ENCODE assay signal across 20 mouse cellular contexts in the genomic region with DNA sequence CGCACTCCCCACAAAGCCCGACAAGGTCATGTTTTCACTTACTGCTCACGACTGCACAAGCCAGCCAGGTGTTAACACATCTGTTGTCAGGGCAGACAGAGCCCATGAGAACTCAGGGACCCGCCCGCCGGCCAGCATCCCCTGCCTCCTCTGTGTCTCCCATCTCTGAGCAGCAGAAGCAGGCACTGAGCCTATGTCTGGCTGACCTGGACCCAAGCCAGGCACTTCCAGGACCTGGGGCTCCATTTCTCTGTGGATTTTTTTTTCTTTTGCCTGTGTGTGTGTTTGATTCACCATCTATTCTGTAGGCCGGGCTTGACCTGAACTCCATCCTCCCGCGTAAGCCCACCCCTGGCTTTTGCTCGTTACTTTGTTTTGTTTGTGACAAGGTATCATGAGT. TPM values are rescaled to one million over a fixed set of nuclear protein-coding genes. Genes with fewer than 3 reads are reported as not detected.
A peak's percentile ranks its signal among the peaks of the same experiment; 100 is the strongest.
DNase-seq lines count a peak whose midpoint lies in the region; ATAC-seq lines count a peak whose summit lies in the region.
"Had no signal": no experiment of that assay in that cellular context is flagged by ENCODE, and none has a peak within 500 bp of the region (broad histone marks: within the 10 kb centered on the region; RNA-seq: fewer than 3 reads in every experiment).

No protein-coding gene starts in this region.

- no peak overlapping the region for H3K4me3 ChIP-seq in hindbrain, embryonic 15.5 days
- no peak overlapping the region for H3K4me3 ChIP-seq in hindbrain, embryonic 11.5 days (ENCODE audit: low read depth, low read length)
- no peak overlapping the region for H3K4me3 ChIP-seq in midbrain, embryonic 14.5 days (replicated peaks; ENCODE audit: low read depth, low read length)
- H3K4me3 ChIP-seq in midbrain, embryonic 16.5 days (ENCODE audit: low read depth, low read length): no peak overlapping the region
- H3K4me3 ChIP-seq in neural tube, embryonic 15.5 days (replicated peaks): no peak overlapping the region
- H3K4me3 ChIP-seq: embryonic facial prominence, embryonic 15.5 days; liver, embryonic 15.5 days; midbrain, embryonic 10.5 days had no signal

- no peak for ATAC-seq in hindbrain, embryonic 15.5 days (ENCODE audit: low FRiP score, low read depth)
- ATAC-seq in hindbrain, embryonic 11.5 days (ENCODE audit: low FRiP score): no peak
- no peak for ATAC-seq in midbrain, embryonic 14.5 days (ENCODE audit: low FRiP score, low TSS enrichment)
- ATAC-seq in midbrain, embryonic 16.5 days: no peak
- ATAC-seq in neural tube, embryonic 15.5 days (ENCODE audit: low FRiP score): no peak
- ATAC-seq: inflammation-experienced regulatory T-cells, adult 6 months had no signal

- DNase-seq in hindbrain, embryonic 11.5 days (ENCODE audit: low spot score): no peak
- no peak for DNase-seq in midbrain, embryonic 14.5 days
- DNase-seq in cerebellum, postnatal 14 days: peak; percentile 70 to 72
- DNase-seq in gastrocnemius, postnatal 10 days: no peak
- DNase-seq: heart, adult 18-20 months; heart, postnatal 36 days; kidney, adult 2 months; kidney, postnatal 10 days; thymus, postnatal 4 days had no signal

- peaks cover 12% of the 10 kb centered on the region for H3K4me1 ChIP-seq in hindbrain, embryonic 15.5 days (replicated peaks)
- no peaks in the 10 kb centered on the region for H3K4me1 ChIP-seq in hindbrain, embryonic 11.5 days (replicated peaks; ENCODE audit: control insufficient read depth, insufficient read depth, low read length)
- peaks cover 11% of the 10 kb centered on the region for H3K4me1 ChIP-seq in midbrain, embryonic 14.5 days (ENCODE audit: control insufficient read depth, insufficient read depth, low read length)
- peaks cover 3% of the 10 kb centered on the region for H3K4me1 ChIP-seq in midbrain, embryonic 16.5 days (ENCODE audit: control insufficient read depth, insufficient read depth, low read length)
- peaks cover 20% of the 10 kb centered on the region for H3K4me1 ChIP-seq in neural tube, embryonic 15.5 days
- H3K4me1 ChIP-seq: liver, embryonic 15.5 days had no signal

- 72% methylated on average over 10 of the region's 10 CpGs for WGBS in hindbrain, embryonic 15.5 days
- 75% methylated on average over 10 of the region's 10 CpGs for WGBS in hindbrain, embryonic 11.5 days
- WGBS in midbrain, embryonic 14.5 days: 78% methylated on average over 10 of the region's 10 CpGs
- 81% methylated on average over 10 of the region's 10 CpGs for WGBS in midbrain, embryonic 16.5 days
- WGBS in neural tube, embryonic 15.5 days: 82% methylated on average over 10 of the region's 10 CpGs

- H3K4me2 ChIP-seq in hindbrain, embryonic 15.5 days: no peak overlapping the region
- no peak overlapping the region for H3K4me2 ChIP-seq in hindbrain, embryonic 11.5 days (replicated peaks; ENCODE audit: low read depth, low read length)
- H3K4me2 ChIP-seq in midbrain, embryonic 14.5 days (ENCODE audit: low read length): no peak overlapping the region
- H3K4me2 ChIP-seq in midbrain, embryonic 16.5 days (ENCODE audit: low read length): no peak overlapping the region
- no peak overlapping the region for H3K4me2 ChIP-seq in neural tube, embryonic 15.5 days
- H3K4me2 ChIP-seq: embryonic facial prominence, embryonic 15.5 days; liver, embryonic 15.5 days had no signal

- no peaks in the 10 kb centered on the region for H3K9me3 ChIP-seq in hindbrain, embryonic 15.5 days
- H3K9me3 ChIP-seq in hindbrain, embryonic 11.5 days (ENCODE audit: control insufficient read depth, low read length): no peaks in the 10 kb centered on the region
- H3K9me3 ChIP-seq in midbrain, embryonic 14.5 days (ENCODE audit: control insufficient read depth, low read length): no peaks in the 10 kb centered on the region
- H3K9me3 ChIP-seq in midbrain, embryonic 16.5 days (replicated peaks; ENCODE audit: control insufficient read depth, low read length, poor library complexity, severe bottlenecking): no peaks in the 10 kb centered on the region
- H3K9me3 ChIP-seq in neural tube, embryonic 15.5 days (replicated peaks): no peaks in the 10 kb centered on the region
- H3K9me3 ChIP-seq: liver, embryonic 15.5 days had no signal

- 0 out of 2 replicates have a peak overlapping the region, but pooled peaks have one; percentile 51 for H3K27ac ChIP-seq in hindbrain, embryonic 15.5 days (replicated peaks)
- no peak overlapping the region for H3K27ac ChIP-seq in hindbrain, embryonic 11.5 days (ENCODE audit: low read depth, low read length)
- 0 out of 2 replicates have a peak overlapping the region, but pooled peaks have one; percentile 20 for H3K27ac ChIP-seq in midbrain, embryonic 14.5 days (replicated peaks; ENCODE audit: low read depth, low read length)
- H3K27ac ChIP-seq in midbrain, embryonic 16.5 days (ENCODE audit: low read length): no peak overlapping the region
- H3K27ac ChIP-seq in neural tube, embryonic 15.5 days (replicated peaks): no peak overlapping the region
- H3K27ac ChIP-seq: embryonic facial prominence, embryonic 15.5 days; liver, embryonic 15.5 days; macrophage; midbrain, embryonic 10.5 days had no signal

- H3K9ac ChIP-seq in hindbrain, embryonic 15.5 days: no peak overlapping the region
- H3K9ac ChIP-seq in hindbrain, embryonic 11.5 days (ENCODE audit: low read depth, low read length): no peak overlapping the region
- no peak overlapping the region for H3K9ac ChIP-seq in midbrain, embryonic 14.5 days (replicated peaks; ENCODE audit: low read length)
- no peak overlapping the region for H3K9ac ChIP-seq in midbrain, embryonic 16.5 days (ENCODE audit: low read depth, low read length)
- H3K9ac ChIP-seq in neural tube, embryonic 15.5 days (replicated peaks): 0 out of 2 replicates have a peak overlapping the region, but pooled peaks have one; percentile 14
- H3K9ac ChIP-seq: embryonic facial prominence, embryonic 15.5 days; liver, embryonic 15.5 days had no signal

- no peaks in the 10 kb centered on the region for H3K27me3 ChIP-seq in hindbrain, embryonic 15.5 days
- no peaks in the 10 kb centered on the region for H3K27me3 ChIP-seq in hindbrain, embryonic 11.5 days (ENCODE audit: control insufficient read depth, insufficient read depth, low read length)
- H3K27me3 ChIP-seq in midbrain, embryonic 14.5 days (ENCODE audit: control insufficient read depth, insufficient read depth, low read length): no peaks in the 10 kb centered on the region
- H3K27me3 ChIP-seq in midbrain, embryonic 16.5 days (ENCODE audit: control insufficient read depth, insufficient read depth, low read depth, low read length): no peaks in the 10 kb centered on the region
- H3K27me3 ChIP-seq in neural tube, embryonic 15.5 days (replicated peaks): no peaks in the 10 kb centered on the region
- H3K27me3 ChIP-seq: embryonic facial prominence, embryonic 15.5 days; liver, embryonic 15.5 days had no signal

- no peaks in the 10 kb centered on the region for H3K36me3 ChIP-seq in hindbrain, embryonic 15.5 days
- H3K36me3 ChIP-seq in hindbrain, embryonic 11.5 days (ENCODE audit: control insufficient read depth, insufficient read depth, low read length): no peaks in the 10 kb centered on the region
- 0 out of 2 replicates have a peak, but pooled peaks cover 2% of the 10 kb centered on the region for H3K36me3 ChIP-seq in midbrain, embryonic 14.5 days (ENCODE audit: control insufficient read depth, insufficient read depth, low read length)
- 0 out of 2 replicates have a peak, but pooled peaks cover 2% of the 10 kb centered on the region for H3K36me3 ChIP-seq in midbrain, embryonic 16.5 days (ENCODE audit: control insufficient read depth, insufficient read depth, low read length)
- no peaks in the 10 kb centered on the region for H3K36me3 ChIP-seq in neural tube, embryonic 15.5 days
- H3K36me3 ChIP-seq: embryonic facial prominence, embryonic 15.5 days; liver, embryonic 15.5 days; midbrain, embryonic 10.5 days had no signal

RNA-seq across cellular contexts. Expression of a gene that starts 23.5 kb away (rescaled TPM):
- polyA plus RNA-seq in hindbrain, embryonic 15.5 days (2015; fragmentation: Nextera tagmentation; extraction: Ambion mirVana): 160 and 177 TPM in 2 replicates
- 12.8 and 14.6 TPM in 2 replicates for polyA plus RNA-seq in hindbrain, embryonic 11.5 days (2014; fragmentation: Nextera tagmentation; extraction: Ambion mirVana)
- 79.7 and 85.9 TPM in 2 replicates for polyA plus RNA-seq in midbrain, embryonic 14.5 days (2014; fragmentation: Nextera tagmentation; extraction: Ambion mirVana)
- 88.4 and 97.1 TPM in 2 replicates for polyA plus RNA-seq in midbrain, embryonic 16.5 days (2015; fragmentation: Nextera tagmentation; extraction: Ambion mirVana)
- polyA plus RNA-seq in neural tube, embryonic 15.5 days (2015; fragmentation: Nextera tagmentation; extraction: Ambion mirVana): 81.2 and 143 TPM in 2 replicates
- 10 to 100 TPM; 24.2 to 30.9 TPM for total RNA-seq in gastrocnemius, postnatal 10 days (2021)

RNA-seq across cellular contexts. Expression of a gene that starts 49.0 kb away (rescaled TPM):
- polyA plus RNA-seq in hindbrain, embryonic 15.5 days (2015; fragmentation: Nextera tagmentation; extraction: Ambion mirVana): 0.44 and 2.5 TPM in 2 replicates
- polyA plus RNA-seq in hindbrain, embryonic 11.5 days (2014; fragmentation: Nextera tagmentation; extraction: Ambion mirVana): 7.1 and 7.3 TPM in 2 replicates
- 1.8 and 2.6 TPM in 2 replicates for polyA plus RNA-seq in midbrain, embryonic 14.5 days (2014; fragmentation: Nextera tagmentation; extraction: Ambion mirVana)
- 0.84 and 1.9 TPM in 2 replicates for polyA plus RNA-seq in midbrain, embryonic 16.5 days (2015; fragmentation: Nextera tagmentation; extraction: Ambion mirVana)
- 0.49 and 0.72 TPM in 2 replicates for polyA plus RNA-seq in neural tube, embryonic 15.5 days (2015; fragmentation: Nextera tagmentation; extraction: Ambion mirVana)
- under 1 TPM; 0.33 to 0.70 TPM for total RNA-seq in gastrocnemius, postnatal 10 days (2021)
- total RNA-seq: adrenal gland, adult 18-20 months; neutrophil, adult 5-6 weeks had no signal
- polyA plus RNA-seq: kidney, adult 2 months; lung, embryonic 16.5 days; macrophage had no signal

Comparison
In these comparisons a context has a peak if more than half of its experiments do, and no peak if none do; other contexts are left out.
1. H3K27ac ChIP-seq: peak in hindbrain, embryonic 15.5 days (single experiment) and midbrain, embryonic 14.5 days (single experiment); none in hindbrain, embryonic 11.5 days (single experiment), midbrain, embryonic 16.5 days (single experiment) and neural tube, embryonic 15.5 days (single experiment).
2. DNase-seq: peak in cerebellum, postnatal 14 days (2 of 2); none in hindbrain, embryonic 11.5 days (single experiment), midbrain, embryonic 14.5 days (single experiment) and gastrocnemius, postnatal 10 days (single experiment).